Mouse (Mus musculus) liver, embryonic 15.5 days (tissue): ENCODE data around the gene Lrp4. TPM values are rescaled to one million over a fixed set of nuclear protein-coding genes. Genes with fewer than 3 reads are reported as not detected.

Experiments used
- polyA plus RNA-seq: library from polyadenylated mRNA; unstranded; fragments of >200 nt; fragmentation: Nextera tagmentation; extraction: Ambion mirVana; gene quantifications from 2 replicates; pipeline ENCODE4 v1.2.1, GENCODE M21; 2015

Lrp4 gene
- polyA plus RNA-seq, 1 experiment from 2014 or later, result 1.2 TPM

Other genes starting within 250 kb of the Lrp4 start
- 5.8 and 6.1 TPM in 2 replicates for gene Ddb2, start 220.5 kb upstream of the Lrp4 start, polyA plus RNA-seq
- gene Pacsin3, start 201.6 kb upstream of the Lrp4 start, polyA plus RNA-seq, result 15.8 and 18.2 TPM in 2 replicates
- gene Arfgap2, start 192.5 kb upstream of the Lrp4 start, polyA plus RNA-seq, result 60.7 and 67.9 TPM in 2 replicates
- gene 1110051M20Rik, start 12.8 kb upstream of the Lrp4 start, polyA plus RNA-seq, result 5.8 and 7.0 TPM in 2 replicates
- gene Ckap5, start 69.3 kb downstream of the Lrp4 start, polyA plus RNA-seq, result 34.4 and 40.6 TPM in 2 replicates
- 365 and 498 TPM in 2 replicates for gene F2, start 178.9 kb downstream of the Lrp4 start, polyA plus RNA-seq
- 2.8 and 2.9 TPM in 2 replicates for gene Zfp408, start 192.3 kb downstream of the Lrp4 start, polyA plus RNA-seq
- gene Arhgap1, start 192.3 kb downstream of the Lrp4 start, polyA plus RNA-seq, result 42.5 and 43.7 TPM in 2 replicates